Mouse (Mus musculus): ENCODE data around the gene Aacs.

The Aacs gene

GRCm38 (mm10) chr5:125534611-125535324 is 59.2 kb downstream of the Aacs start:
- no peak for DNase-seq (ENCODE audit: low spot score)

- DNase-seq (ENCODE audit: low spot score) = no peak
These were observed 69.5 kb downstream of the Aacs start for GRCm38 (mm10) chr5:125545090-125545489.

DNA sequence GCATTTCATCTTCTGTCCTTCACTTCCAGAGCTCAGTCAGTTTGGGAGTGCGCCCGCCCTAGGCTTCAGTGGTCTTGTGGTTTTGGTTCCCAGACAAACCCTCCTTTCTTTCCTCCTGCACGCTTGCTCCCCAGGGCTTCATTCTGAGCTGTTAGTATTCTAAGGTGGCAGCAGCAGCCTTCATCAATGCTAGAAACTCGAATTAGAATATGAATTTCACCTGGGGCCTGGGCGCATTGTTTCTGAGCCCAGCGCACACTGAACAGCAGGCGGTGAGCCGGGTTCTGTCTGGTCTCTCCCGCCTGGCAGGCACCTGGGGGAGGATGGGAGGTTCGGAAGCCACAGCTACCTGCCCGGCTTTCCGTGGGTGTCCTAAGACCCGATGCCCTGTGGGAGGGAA is 70.7 kb downstream of the Aacs start:
- no peak for DNase-seq (ENCODE audit: low spot score)

- peak; percentile 57 for DNase-seq (ENCODE audit: low spot score)
These were observed 74.3 kb downstream of the Aacs start for GRCm38 (mm10) chr5:125549750-125550489.

- DNase-seq (ENCODE audit: low spot score) = no peak
These were observed 80.1 kb downstream of the Aacs start for GRCm38 (mm10) chr5:125555732-125556131.

- DNase-seq (ENCODE audit: low spot score) = peak; percentile 16
These were observed 87.9 kb downstream of the Aacs start for GRCm38 (mm10) chr5:125563492-125563891.

GRCm38 (mm10) chr5:125565725-125566124 is 90.1 kb downstream of the Aacs start:
- DNase-seq (ENCODE audit: low spot score) = no peak
